Mouse (Mus musculus) liver, adult 2 months (tissue): ENCODE data around the gene Sos1.

Experiments
- CTCF ChIP-seq: fragments of 200-500 bp; IDR thresholded peaks from 2 replicates; pipeline ENCODE4 v1.5.1; 2011; ENCODE audit warnings: low read depth, low read length, control low read depth
- POLR2A ChIP-seq: fragments of 200-500 bp; IDR thresholded peaks from 2 replicates; pipeline ENCODE4 v1.6.1; 2011; ENCODE audit warnings: low read length, control low read depth; ENCODE audit not compliant: insufficient read depth; ENCODE audit errors: extremely low read depth

GRCm38 (mm10) chr17:80522229-80522556, 41.9 kb upstream of the Sos1 start:
- TF ChIP-seq POLR2A (no peak), CTCF (no peak)
